Mouse (Mus musculus): Measurements from ENCODE around the gene P2ry12. TPM values are rescaled to one million over a fixed set of nuclear protein-coding genes. Genes with fewer than 3 reads are reported as not detected.
A peak's percentile ranks its signal among the peaks of the same experiment; 100 is the strongest.

Gene P2ry12
- polyA plus RNA-seq, 1 experiment from 2014 or later = 3.7 TPM

GRCm38 (mm10) chr3:59225411-59225810, 37.3 kb downstream of the P2ry12 start:
- no peak for DNase-seq (ENCODE audit: low spot score)
- Histone ChIP-seq H3K27ac (replicated peaks; ENCODE audit: low read depth, low read length) (no peak overlapping the region), H3K27me3 (replicated peaks; ENCODE audit: control insufficient read depth, insufficient read depth, low read length) (no peaks in the 10 kb centered on the region), H3K4me1 (ENCODE audit: control insufficient read depth, insufficient read depth, low read length) (peaks cover 9% of the 10 kb centered on the region), H3K4me2 (ENCODE audit: low read depth, low read length) (no peak overlapping the region), H3K4me3 (ENCODE audit: low read depth, low read length) (no peak overlapping the region), H3K36me3 (ENCODE audit: control insufficient read depth, insufficient read depth, low read length) (no peaks in the 10 kb centered on the region), H3K9me3 (ENCODE audit: control insufficient read depth, low read length) (no peaks in the 10 kb centered on the region), H3K9ac (ENCODE audit: low read depth, low read length) (no peak overlapping the region)
- no peak for ATAC-seq (ENCODE audit: low read depth)

GRCm38 (mm10) chr3:59222303-59222702, 40.4 kb downstream of the P2ry12 start:
- H3K4me1 ChIP-seq (ENCODE audit: control insufficient read depth, insufficient read depth, low read length) = no peaks in the 10 kb centered on the region
- H3K9me3 ChIP-seq (ENCODE audit: control insufficient read depth, low read length) = no peaks in the 10 kb centered on the region
- DNase-seq (ENCODE audit: low spot score) (no peak), ATAC-seq (ENCODE audit: low read depth) (no peak)
- H3K36me3 ChIP-seq (ENCODE audit: control insufficient read depth, insufficient read depth, low read length) = no peaks in the 10 kb centered on the region
- H3K27me3 ChIP-seq (replicated peaks; ENCODE audit: control insufficient read depth, insufficient read depth, low read length) = no peaks in the 10 kb centered on the region
- no peak overlapping the region for H3K27ac ChIP-seq (replicated peaks; ENCODE audit: low read depth, low read length)
- H3K4me2 ChIP-seq (ENCODE audit: low read depth, low read length) = no peak overlapping the region
- H3K4me3 ChIP-seq (ENCODE audit: low read depth, low read length) = no peak overlapping the region
- 84% methylated on average over 2 of the region's 2 CpGs for WGBS
- no peak overlapping the region for H3K9ac ChIP-seq (ENCODE audit: low read depth, low read length)

GRCm38 (mm10) chr3:59219326-59219725, 43.3 kb downstream of the P2ry12 start:
- Histone ChIP-seq H3K9ac (ENCODE audit: low read depth, low read length) (no peak overlapping the region), H3K4me2 (ENCODE audit: low read depth, low read length) (no peak overlapping the region), H3K27me3 (replicated peaks; ENCODE audit: control insufficient read depth, insufficient read depth, low read length) (no peaks in the 10 kb centered on the region), H3K36me3 (ENCODE audit: control insufficient read depth, insufficient read depth, low read length) (no peaks in the 10 kb centered on the region), H3K4me3 (ENCODE audit: low read depth, low read length) (no peak overlapping the region), H3K9me3 (ENCODE audit: control insufficient read depth, low read length) (no peaks in the 10 kb centered on the region), H3K4me1 (ENCODE audit: control insufficient read depth, insufficient read depth, low read length) (no peaks in the 10 kb centered on the region), H3K27ac (replicated peaks; ENCODE audit: low read depth, low read length) (no peak overlapping the region)
- no peak for ATAC-seq (ENCODE audit: low read depth)
- 73% methylated on average over 2 of the region's 2 CpGs for WGBS
- no peak for DNase-seq (ENCODE audit: low spot score)

- 91% methylated on average over 10 of the region's 10 CpGs for WGBS
- no peaks in the 10 kb centered on the region for H3K36me3 ChIP-seq (ENCODE audit: control insufficient read depth, insufficient read depth, low read length)
- H3K27ac ChIP-seq (replicated peaks; ENCODE audit: low read depth, low read length) = no peak overlapping the region
- ATAC-seq (ENCODE audit: low read depth) (no peak), DNase-seq (ENCODE audit: low spot score) (no peak)
- H3K4me3 ChIP-seq (ENCODE audit: low read depth, low read length) = no peak overlapping the region
- H3K9me3 ChIP-seq (ENCODE audit: control insufficient read depth, low read length) = no peaks in the 10 kb centered on the region
- no peaks in the 10 kb centered on the region for H3K27me3 ChIP-seq (replicated peaks; ENCODE audit: control insufficient read depth, insufficient read depth, low read length)
- H3K4me1 ChIP-seq (ENCODE audit: control insufficient read depth, insufficient read depth, low read length) = no peaks in the 10 kb centered on the region
- H3K4me2 ChIP-seq (ENCODE audit: low read depth, low read length) = no peak overlapping the region
- H3K9ac ChIP-seq (ENCODE audit: low read depth, low read length) = no peak overlapping the region
Observed at GRCm38 (mm10) chr3:59217211-59217610, 45.5 kb downstream of the P2ry12 start.

- no peak overlapping the region for H3K4me3 ChIP-seq (ENCODE audit: low read depth, low read length)
- H3K27ac ChIP-seq (replicated peaks; ENCODE audit: low read depth, low read length) = no peak overlapping the region
- no peak for DNase-seq (ENCODE audit: low spot score)
- no peaks in the 10 kb centered on the region for H3K9me3 ChIP-seq (ENCODE audit: control insufficient read depth, low read length)
- no peaks in the 10 kb centered on the region for H3K36me3 ChIP-seq (ENCODE audit: control insufficient read depth, insufficient read depth, low read length)
- ATAC-seq (ENCODE audit: low read depth) = no peak
- H3K4me1 ChIP-seq (ENCODE audit: control insufficient read depth, insufficient read depth, low read length) = peaks cover 6% of the 10 kb centered on the region; the same call in 1 of the 2 replicates
- H3K4me2 ChIP-seq (ENCODE audit: low read depth, low read length) = no peak overlapping the region
- no peak overlapping the region for H3K9ac ChIP-seq (ENCODE audit: low read depth, low read length)
- no peaks in the 10 kb centered on the region for H3K27me3 ChIP-seq (replicated peaks; ENCODE audit: control insufficient read depth, insufficient read depth, low read length)
Observed at GRCm38 (mm10) chr3:59212404-59212803, 50.3 kb downstream of the P2ry12 start.

GRCm38 (mm10) chr3:59211784-59212183, 50.9 kb downstream of the P2ry12 start:
- Histone ChIP-seq H3K36me3 (ENCODE audit: control insufficient read depth, insufficient read depth, low read length) (no peaks in the 10 kb centered on the region), H3K4me1 (ENCODE audit: control insufficient read depth, insufficient read depth, low read length) (peaks cover 6% of the 10 kb centered on the region; the same call in 1 of the 2 replicates), H3K4me2 (ENCODE audit: low read depth, low read length) (no peak overlapping the region), H3K9ac (ENCODE audit: low read depth, low read length) (no peak overlapping the region), H3K27me3 (replicated peaks; ENCODE audit: control insufficient read depth, insufficient read depth, low read length) (no peaks in the 10 kb centered on the region), H3K4me3 (ENCODE audit: low read depth, low read length) (no peak overlapping the region), H3K27ac (replicated peaks; ENCODE audit: low read depth, low read length) (no peak overlapping the region), H3K9me3 (ENCODE audit: control insufficient read depth, low read length) (no peaks in the 10 kb centered on the region)
- 80% methylated on average over 8 of the region's 8 CpGs for WGBS
- DNase-seq (ENCODE audit: low spot score) = no peak
- ATAC-seq (ENCODE audit: low read depth) = no peak

GRCm38 (mm10) chr3:59210727-59211126, 51.9 kb downstream of the P2ry12 start, which contains the start of gene P2ry13:
Gene P2ry13, minus strand, starts transcription at chr3:59210882.
- Histone ChIP-seq H3K9ac (ENCODE audit: low read depth, low read length) (no peak within 1 kb of the TSS), H3K4me3 (ENCODE audit: low read depth, low read length) (no peak within 1 kb of the TSS), H3K4me1 (ENCODE audit: control insufficient read depth, insufficient read depth, low read length) (peaks cover 6% of the 10 kb centered on the region; the same call in 1 of the 2 replicates), H3K9me3 (ENCODE audit: control insufficient read depth, low read length) (no peaks in the 10 kb centered on the region), H3K36me3 (ENCODE audit: control insufficient read depth, insufficient read depth, low read length) (no peaks in the 10 kb centered on the region), H3K4me2 (ENCODE audit: low read depth, low read length) (no peak within 1 kb of the TSS), H3K27me3 (replicated peaks; ENCODE audit: control insufficient read depth, insufficient read depth, low read length) (no peaks in the 10 kb centered on the region), H3K27ac (replicated peaks; ENCODE audit: low read depth, low read length) (no peak within 1 kb of the TSS)
- ATAC-seq (ENCODE audit: low read depth) = no peak
- no peak for DNase-seq (ENCODE audit: low spot score)
- WGBS = 84% methylated on average over 6 of the region's 6 CpGs

GRCm38 (mm10) chr3:59210089-59210488, 52.6 kb downstream of the P2ry12 start:
- Histone ChIP-seq H3K27ac (replicated peaks; ENCODE audit: low read depth, low read length) (no peak overlapping the region), H3K9ac (ENCODE audit: low read depth, low read length) (no peak overlapping the region), H3K27me3 (replicated peaks; ENCODE audit: control insufficient read depth, insufficient read depth, low read length) (no peaks in the 10 kb centered on the region), H3K4me2 (ENCODE audit: low read depth, low read length) (no peak overlapping the region), H3K4me1 (ENCODE audit: control insufficient read depth, insufficient read depth, low read length) (peaks cover 6% of the 10 kb centered on the region; the same call in 1 of the 2 replicates), H3K9me3 (ENCODE audit: control insufficient read depth, low read length) (no peaks in the 10 kb centered on the region), H3K36me3 (ENCODE audit: control insufficient read depth, insufficient read depth, low read length) (no peaks in the 10 kb centered on the region), H3K4me3 (ENCODE audit: low read depth, low read length) (no peak overlapping the region)
- ATAC-seq (ENCODE audit: low read depth) (peak; percentile 58; the same call in 1 of the 2 replicates), DNase-seq (ENCODE audit: low spot score) (no peak)
- WGBS = 57% methylated on average over 8 of the region's 8 CpGs
